Mouse (Mus musculus) liver, embryonic 16.5 days (tissue): ENCODE results near the gene Akip1. TPM values are rescaled to one million over a fixed set of nuclear protein-coding genes. Genes with fewer than 3 reads are reported as not detected.

Experiments
- ATAC-seq: fragments of 200-750 bp; cut with Nextera tagmentation; 2 replicates; pipeline ENCODE4 v1.8.0; 2017; ENCODE audit warnings: low read depth, mild to moderate bottlenecking, moderate number of reproducible peaks, moderate library complexity
- H3K27ac ChIP-seq: fragments of 300-500 bp; sonication (generic); 2 replicates; pipeline ENCODE4 v1.5.1; 2014; ENCODE audit warnings: mild to moderate bottlenecking, low read length
- H3K27me3 ChIP-seq: fragments of 300-500 bp; sonication (generic); 2 replicates; pipeline ENCODE4 v1.6.1; 2014; ENCODE audit warnings: low read depth, low read length, mixed read lengths; ENCODE audit not compliant: control insufficient read depth, insufficient read depth
- H3K36me3 ChIP-seq: fragments of 300-500 bp; sonication (generic); 2 replicates; pipeline ENCODE4 v1.6.1; 2014; ENCODE audit warnings: mild to moderate bottlenecking; ENCODE audit not compliant: control insufficient read depth, insufficient read depth
- H3K4me1 ChIP-seq: fragments of 300-500 bp; sonication (generic); 2 replicates; pipeline ENCODE4 v1.6.1; 2014; ENCODE audit warnings: low read depth, low read length, mixed read lengths; ENCODE audit not compliant: control insufficient read depth
- H3K4me2 ChIP-seq: fragments of 300-500 bp; sonication (generic); 2 replicates; pipeline ENCODE4 v1.6.1; 2014; ENCODE audit warnings: low read depth, low read length, mixed read lengths
- H3K4me3 ChIP-seq: fragments of 300-500 bp; sonication (generic); 2 replicates; pipeline ENCODE4 v1.5.1; 2014; ENCODE audit warnings: low read depth, mild to moderate bottlenecking, low read length
- H3K9ac ChIP-seq: fragments of 300-500 bp; sonication (generic); 2 replicates; pipeline ENCODE4 v1.6.1; 2014; ENCODE audit warnings: low read depth, low read length
- H3K9me3 ChIP-seq: fragments of 300-500 bp; sonication (generic); replicated peaks from 2 replicates; pipeline ENCODE4 v1.6.1; 2016; ENCODE audit warnings: low read length; ENCODE audit not compliant: control insufficient read depth
- WGBS: fragments of 180-500 bp; shearing (Covaris S2); extraction: QIAGEN DNeasy Blood & Tissue Kit; methylation state at CpG from one replicate; pipeline ENCODE4 v1.1.7; 2014; ENCODE audit not compliant: insufficient replicate concordance; 5-methylcytosine and 5-hydroxymethylcytosine counted together
- polyA plus RNA-seq: library from polyadenylated mRNA; unstranded; fragments of >200 nt; fragmentation: Nextera tagmentation; extraction: Ambion mirVana; gene quantifications from 2 replicates; pipeline ENCODE4 v1.2.1, GENCODE M21; 2015

Gene Akip1
- polyA plus RNA-seq, 1 experiment from 2014 or later: 28.9 TPM

GRCm38 (mm10) chr7:109674944-109675628, 28.4 kb upstream of the Akip1 start:
- 46% methylated on average over 4 of the region's 4 CpGs for WGBS
- Histone ChIP-seq H3K4me3 (no peak overlapping the region), H3K9ac (no peak overlapping the region), H3K4me1 (peaks cover 4% of the 10 kb centered on the region; the same call in 1 of the 2 replicates), H3K36me3 (no peaks in the 10 kb centered on the region), H3K9me3 (no peaks in the 10 kb centered on the region), H3K27ac (no peak overlapping the region), H3K4me2 (no peak overlapping the region), H3K27me3 (peaks cover 4% of the 10 kb centered on the region)
- no peak for ATAC-seq

- no peak overlapping the region for H3K4me3 ChIP-seq
- no peak for ATAC-seq
- 58% methylated on average over 2 of the region's 2 CpGs for WGBS
- no peak overlapping the region for H3K27ac ChIP-seq
- H3K4me2 ChIP-seq: no peak overlapping the region
- no peaks in the 10 kb centered on the region for H3K36me3 ChIP-seq
- no peaks in the 10 kb centered on the region for H3K9me3 ChIP-seq
- H3K4me1 ChIP-seq: no peaks in the 10 kb centered on the region
- no peaks in the 10 kb centered on the region for H3K27me3 ChIP-seq
- no peak overlapping the region for H3K9ac ChIP-seq
Observed at GRCm38 (mm10) chr7:109680284-109680683, 23.2 kb upstream of the Akip1 start.

DNA sequence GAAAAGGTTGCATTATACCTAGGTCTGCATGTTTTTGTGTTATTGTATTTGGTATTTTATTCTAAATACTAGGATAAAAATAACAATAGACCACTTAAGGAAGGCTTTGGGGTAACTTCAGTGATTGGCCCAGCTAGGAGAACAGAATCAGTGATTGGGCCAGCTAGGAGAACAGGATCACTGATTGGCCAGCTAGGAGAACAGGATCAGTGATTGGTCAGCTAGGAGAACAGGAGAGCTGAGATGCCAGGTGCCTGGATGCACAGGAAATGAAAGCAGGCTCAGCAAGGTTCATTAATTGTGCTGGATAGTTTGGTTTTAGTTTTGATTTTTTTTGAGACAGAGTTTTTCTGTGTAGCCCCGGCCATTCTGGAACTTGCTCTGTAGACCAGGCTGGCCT, 22.6 kb upstream of the Akip1 start:
- Histone ChIP-seq H3K27me3 (no peaks in the 10 kb centered on the region), H3K27ac (no peak overlapping the region), H3K4me1 (no peaks in the 10 kb centered on the region), H3K36me3 (no peaks in the 10 kb centered on the region), H3K9me3 (no peaks in the 10 kb centered on the region), H3K4me3 (no peak overlapping the region), H3K9ac (no peak overlapping the region), H3K4me2 (no peak overlapping the region)
- no peak for ATAC-seq
- WGBS: 79% methylated on average over 1 of the region's 1 CpGs

DNA sequence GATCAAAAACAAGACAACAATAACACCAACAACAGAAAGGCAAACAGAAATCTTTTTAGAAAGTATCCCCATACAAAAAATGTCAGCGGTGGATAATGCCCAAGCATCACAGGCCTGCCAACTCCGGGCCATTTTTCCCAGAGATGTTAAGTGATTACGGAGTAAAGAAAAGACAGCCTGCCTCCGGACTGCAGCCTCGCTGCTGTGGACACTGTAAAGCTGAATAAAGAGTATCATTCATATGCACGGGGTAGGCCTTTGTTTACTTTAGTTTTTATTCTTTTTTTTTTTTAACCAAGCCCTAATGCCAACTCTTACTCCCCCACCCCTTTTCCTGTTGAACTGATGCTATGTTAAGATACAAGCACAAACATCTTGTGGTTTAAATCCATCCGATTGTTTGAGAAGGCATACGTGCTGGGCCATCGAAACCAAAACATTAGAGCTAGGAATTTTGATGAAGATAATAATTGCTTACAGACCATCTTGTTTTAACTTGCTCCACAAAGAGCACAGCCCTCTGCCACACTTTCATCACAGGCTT, 16.8 kb upstream of the Akip1 start:
- Histone ChIP-seq H3K36me3 (no peaks in the 10 kb centered on the region), H3K4me1 (no peaks in the 10 kb centered on the region), H3K4me2 (no peak overlapping the region), H3K4me3 (no peak overlapping the region), H3K9me3 (no peaks in the 10 kb centered on the region), H3K27me3 (no peaks in the 10 kb centered on the region), H3K9ac (no peak overlapping the region), H3K27ac (no peak overlapping the region)
- 49% methylated on average over 9 of the region's 9 CpGs for WGBS
- no peak for ATAC-seq

- no peak for ATAC-seq
- Histone ChIP-seq H3K4me2 (no peak overlapping the region), H3K4me3 (no peak overlapping the region), H3K9me3 (no peaks in the 10 kb centered on the region), H3K4me1 (no peaks in the 10 kb centered on the region), H3K27me3 (no peaks in the 10 kb centered on the region), H3K36me3 (no peaks in the 10 kb centered on the region), H3K27ac (no peak overlapping the region), H3K9ac (no peak overlapping the region)
- 76% methylated on average over 3 of the region's 3 CpGs for WGBS
Observed at GRCm38 (mm10) chr7:109690101-109690500, 13.4 kb upstream of the Akip1 start.

GRCm38 (mm10) chr7:109690961-109691360, 12.5 kb upstream of the Akip1 start:
- Histone ChIP-seq H3K27ac (no peak overlapping the region), H3K4me2 (no peak overlapping the region), H3K9me3 (no peaks in the 10 kb centered on the region), H3K4me3 (no peak overlapping the region), H3K4me1 (no peaks in the 10 kb centered on the region), H3K9ac (no peak overlapping the region), H3K36me3 (no peaks in the 10 kb centered on the region), H3K27me3 (no peaks in the 10 kb centered on the region)
- 67% methylated on average over 5 of the region's 5 CpGs for WGBS
- ATAC-seq: no peak

- Histone ChIP-seq H3K9ac (no peak overlapping the region), H3K4me2 (no peak overlapping the region), H3K4me1 (no peaks in the 10 kb centered on the region), H3K4me3 (no peak overlapping the region), H3K27me3 (no peaks in the 10 kb centered on the region), H3K27ac (no peak overlapping the region), H3K36me3 (no peaks in the 10 kb centered on the region), H3K9me3 (no peaks in the 10 kb centered on the region)
- ATAC-seq: no peak
- 65% methylated on average over 13 of the region's 13 CpGs for WGBS
Observed at GRCm38 (mm10) chr7:109694576-109695338, 8.7 kb upstream of the Akip1 start.

DNA sequence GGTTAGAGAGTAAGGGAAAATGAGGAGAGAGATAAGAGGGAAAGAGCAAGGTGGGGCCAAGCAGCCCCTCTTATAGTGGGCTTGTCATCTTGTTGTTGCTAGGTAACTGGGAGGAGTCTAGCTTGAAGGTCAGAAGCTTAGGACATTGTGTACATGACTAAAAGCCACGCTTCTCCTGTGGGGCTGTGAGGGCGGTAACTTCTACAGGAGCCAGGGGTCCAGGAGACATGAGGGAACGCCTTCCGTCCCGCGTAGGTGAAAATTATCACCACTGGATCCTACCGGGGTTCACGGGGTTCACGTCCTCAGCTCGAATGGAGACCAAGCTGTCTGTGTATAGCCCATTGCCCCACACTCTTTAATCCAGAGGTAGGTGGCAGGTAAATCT, 8.2 kb upstream of the Akip1 start:
- no peak for ATAC-seq
- no peaks in the 10 kb centered on the region for H3K4me1 ChIP-seq

DNA sequence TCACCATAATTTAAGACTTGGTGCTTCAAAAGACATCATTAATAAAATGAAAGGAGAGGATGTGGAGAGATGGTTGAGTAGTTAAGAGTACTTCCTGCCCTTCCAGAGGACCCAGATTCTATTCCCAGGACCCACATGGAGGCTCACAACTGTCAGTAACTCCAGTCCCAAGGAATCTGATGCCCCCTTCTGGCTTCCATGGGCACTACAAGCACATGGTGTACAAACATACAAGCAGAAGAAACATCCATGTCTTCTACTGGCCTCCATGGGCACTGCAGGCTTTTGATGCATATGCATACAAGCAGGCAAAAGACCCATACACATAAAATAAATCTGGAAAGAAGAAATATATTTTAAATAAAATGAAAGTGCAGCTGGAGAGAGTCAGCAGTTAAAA, 3.3 kb upstream of the Akip1 start:
- Histone ChIP-seq H3K4me2 (no peak overlapping the region), H3K27me3 (no peaks in the 10 kb centered on the region), H3K27ac (no peak overlapping the region), H3K36me3 (no peaks in the 10 kb centered on the region), H3K4me3 (no peak overlapping the region), H3K4me1 (peaks cover 12% of the 10 kb centered on the region), H3K9me3 (no peaks in the 10 kb centered on the region), H3K9ac (no peak overlapping the region)
- ATAC-seq: no peak

More for the DNA sequence above, 8.2 kb upstream of the Akip1 start:
- no peak overlapping the region for H3K27ac ChIP-seq
- no peaks in the 10 kb centered on the region for H3K9me3 ChIP-seq
- no peak overlapping the region for H3K9ac ChIP-seq
- 89% methylated on average over 10 of the region's 10 CpGs for WGBS
- H3K36me3 ChIP-seq: no peaks in the 10 kb centered on the region
- no peaks in the 10 kb centered on the region for H3K27me3 ChIP-seq
- no peak overlapping the region for H3K4me2 ChIP-seq
- H3K4me3 ChIP-seq: no peak overlapping the region
